Mouse (Mus musculus): Measurements from ENCODE around the gene Lgr4.

Gene Lgr4

GRCm38 (mm10) chr2:109991754-109992153, 74.3 kb downstream of the Lgr4 start:
- no peaks in the 10 kb centered on the region for H3K27me3 ChIP-seq (ENCODE audit: insufficient read depth, low read length)
- peaks cover 42% of the 10 kb centered on the region for H3K36me3 ChIP-seq (ENCODE audit: insufficient read depth, low read length)
- peaks cover 59% of the 10 kb centered on the region for H3K4me1 ChIP-seq (replicated peaks; ENCODE audit: low read depth, low read length)
- H3K4me3 ChIP-seq (replicated peaks; ENCODE audit: low read length): no peak overlapping the region
- H3K9me3 ChIP-seq (ENCODE audit: low read length): no peaks in the 10 kb centered on the region
- TF ChIP-seq NANOG (IDR thresholded peaks at IDR 0.05; ENCODE audit: borderline replicate concordance, low read length): no peak
- TF ChIP-seq POU5F1 (IDR thresholded peaks at IDR 0.05; ENCODE audit: borderline replicate concordance, low read length): no peak
- TF ChIP-seq CTCF (conservative IDR thresholded peaks at IDR 0.05; ENCODE audit: low read length): no peak

- Histone ChIP-seq H3K9me3 (ENCODE audit: low read length) (no peaks in the 10 kb centered on the region), H3K27me3 (ENCODE audit: insufficient read depth, low read length) (no peaks in the 10 kb centered on the region), H3K36me3 (ENCODE audit: insufficient read depth, low read length) (peaks cover 40% of the 10 kb centered on the region), H3K4me1 (replicated peaks; ENCODE audit: low read depth, low read length) (peaks cover 52% of the 10 kb centered on the region), H3K4me3 (replicated peaks; ENCODE audit: low read length) (no peak overlapping the region)
- TF ChIP-seq NANOG (IDR thresholded peaks at IDR 0.05; ENCODE audit: borderline replicate concordance, low read length) (no peak), CTCF (conservative IDR thresholded peaks at IDR 0.05; ENCODE audit: low read length) (no peak), POU5F1 (IDR thresholded peaks at IDR 0.05; ENCODE audit: borderline replicate concordance, low read length) (no peak)
These were observed 75.1 kb downstream of the Lgr4 start for GRCm38 (mm10) chr2:109992448-109993073.

- no peaks in the 10 kb centered on the region for H3K9me3 ChIP-seq (ENCODE audit: low read length)
- H3K4me3 ChIP-seq (replicated peaks; ENCODE audit: low read length): no peak overlapping the region
- H3K36me3 ChIP-seq (ENCODE audit: insufficient read depth, low read length): peaks cover 48% of the 10 kb centered on the region
- H3K4me1 ChIP-seq (replicated peaks; ENCODE audit: low read depth, low read length): peaks cover 44% of the 10 kb centered on the region
- H3K27me3 ChIP-seq (ENCODE audit: insufficient read depth, low read length): no peaks in the 10 kb centered on the region
- TF ChIP-seq NANOG (IDR thresholded peaks at IDR 0.05; ENCODE audit: borderline replicate concordance, low read length): no peak
These were observed 76.0 kb downstream of the Lgr4 start for GRCm38 (mm10) chr2:109993404-109993803.

GRCm38 (mm10) chr2:109995061-109995460, 77.6 kb downstream of the Lgr4 start:
- H3K27me3 ChIP-seq (ENCODE audit: insufficient read depth, low read length): no peaks in the 10 kb centered on the region

GRCm38 (mm10) chr2:109996411-109996810, 79.0 kb downstream of the Lgr4 start:
- no peaks in the 10 kb centered on the region for H3K27me3 ChIP-seq (ENCODE audit: insufficient read depth, low read length)
- no peaks in the 10 kb centered on the region for H3K9me3 ChIP-seq (ENCODE audit: low read length)
- H3K4me1 ChIP-seq (replicated peaks; ENCODE audit: low read depth, low read length): peaks cover 15% of the 10 kb centered on the region; the same call in 1 of the 2 replicates
- H3K4me3 ChIP-seq (replicated peaks; ENCODE audit: low read length): no peak overlapping the region
- TF ChIP-seq NANOG (IDR thresholded peaks at IDR 0.05; ENCODE audit: borderline replicate concordance, low read length) (no peak), POU5F1 (IDR thresholded peaks at IDR 0.05; ENCODE audit: borderline replicate concordance, low read length) (no peak), CTCF (conservative IDR thresholded peaks at IDR 0.05; ENCODE audit: low read length) (no peak)
- H3K36me3 ChIP-seq (ENCODE audit: insufficient read depth, low read length): peaks cover 58% of the 10 kb centered on the region

More at GRCm38 (mm10) chr2:109995061-109995460, 77.6 kb downstream of the Lgr4 start:
- Histone ChIP-seq H3K36me3 (ENCODE audit: insufficient read depth, low read length) (peaks cover 58% of the 10 kb centered on the region), H3K9me3 (ENCODE audit: low read length) (no peaks in the 10 kb centered on the region), H3K4me3 (replicated peaks; ENCODE audit: low read length) (no peak overlapping the region), H3K4me1 (replicated peaks; ENCODE audit: low read depth, low read length) (peaks cover 28% of the 10 kb centered on the region)
- TF ChIP-seq CTCF (conservative IDR thresholded peaks at IDR 0.05; ENCODE audit: low read length) (no peak), NANOG (IDR thresholded peaks at IDR 0.05; ENCODE audit: borderline replicate concordance, low read length) (no peak), POU5F1 (IDR thresholded peaks at IDR 0.05; ENCODE audit: borderline replicate concordance, low read length) (no peak)

- TF ChIP-seq POU5F1 (IDR thresholded peaks at IDR 0.05; ENCODE audit: borderline replicate concordance, low read length) (no peak), NANOG (IDR thresholded peaks at IDR 0.05; ENCODE audit: borderline replicate concordance, low read length) (no peak), CTCF (conservative IDR thresholded peaks at IDR 0.05; ENCODE audit: low read length) (no peak)
- H3K4me3 ChIP-seq (replicated peaks; ENCODE audit: low read length): no peak overlapping the region
- H3K27me3 ChIP-seq (ENCODE audit: insufficient read depth, low read length): no peaks in the 10 kb centered on the region
- no peaks in the 10 kb centered on the region for H3K9me3 ChIP-seq (ENCODE audit: low read length)
- no peaks in the 10 kb centered on the region for H3K4me1 ChIP-seq (replicated peaks; ENCODE audit: low read depth, low read length)
- peaks cover 83% of the 10 kb centered on the region for H3K36me3 ChIP-seq (ENCODE audit: insufficient read depth, low read length)
These were observed 87.2 kb downstream of the Lgr4 start for GRCm38 (mm10) chr2:110004668-110005067.

- Histone ChIP-seq H3K4me3 (replicated peaks; ENCODE audit: low read length) (no peak overlapping the region), H3K27me3 (ENCODE audit: insufficient read depth, low read length) (no peaks in the 10 kb centered on the region), H3K4me1 (replicated peaks; ENCODE audit: low read depth, low read length) (no peaks in the 10 kb centered on the region), H3K36me3 (ENCODE audit: insufficient read depth, low read length) (peaks cover 80% of the 10 kb centered on the region), H3K9me3 (ENCODE audit: low read length) (no peaks in the 10 kb centered on the region)
- TF ChIP-seq NANOG (IDR thresholded peaks at IDR 0.05; ENCODE audit: borderline replicate concordance, low read length) (no peak), CTCF (conservative IDR thresholded peaks at IDR 0.05; ENCODE audit: low read length) (no peak), POU5F1 (IDR thresholded peaks at IDR 0.05; ENCODE audit: borderline replicate concordance, low read length) (no peak)
These were observed 87.7 kb downstream of the Lgr4 start for GRCm38 (mm10) chr2:110005164-110005563.

- TF ChIP-seq NANOG (IDR thresholded peaks at IDR 0.05; ENCODE audit: borderline replicate concordance, low read length) (no peak), CTCF (conservative IDR thresholded peaks at IDR 0.05; ENCODE audit: low read length) (no peak), POU5F1 (IDR thresholded peaks at IDR 0.05; ENCODE audit: borderline replicate concordance, low read length) (no peak)
- H3K36me3 ChIP-seq (ENCODE audit: insufficient read depth, low read length): peaks cover 76% of the 10 kb centered on the region
- no peaks in the 10 kb centered on the region for H3K27me3 ChIP-seq (ENCODE audit: insufficient read depth, low read length)
- no peak overlapping the region for H3K4me3 ChIP-seq (replicated peaks; ENCODE audit: low read length)
- no peaks in the 10 kb centered on the region for H3K4me1 ChIP-seq (replicated peaks; ENCODE audit: low read depth, low read length)
- H3K9me3 ChIP-seq (ENCODE audit: low read length): no peaks in the 10 kb centered on the region
These were observed 88.3 kb downstream of the Lgr4 start for GRCm38 (mm10) chr2:110005596-110006239.
